Mouse (Mus musculus): Measurements from ENCODE around the gene Agfg2.

The Agfg2 gene

DNA sequence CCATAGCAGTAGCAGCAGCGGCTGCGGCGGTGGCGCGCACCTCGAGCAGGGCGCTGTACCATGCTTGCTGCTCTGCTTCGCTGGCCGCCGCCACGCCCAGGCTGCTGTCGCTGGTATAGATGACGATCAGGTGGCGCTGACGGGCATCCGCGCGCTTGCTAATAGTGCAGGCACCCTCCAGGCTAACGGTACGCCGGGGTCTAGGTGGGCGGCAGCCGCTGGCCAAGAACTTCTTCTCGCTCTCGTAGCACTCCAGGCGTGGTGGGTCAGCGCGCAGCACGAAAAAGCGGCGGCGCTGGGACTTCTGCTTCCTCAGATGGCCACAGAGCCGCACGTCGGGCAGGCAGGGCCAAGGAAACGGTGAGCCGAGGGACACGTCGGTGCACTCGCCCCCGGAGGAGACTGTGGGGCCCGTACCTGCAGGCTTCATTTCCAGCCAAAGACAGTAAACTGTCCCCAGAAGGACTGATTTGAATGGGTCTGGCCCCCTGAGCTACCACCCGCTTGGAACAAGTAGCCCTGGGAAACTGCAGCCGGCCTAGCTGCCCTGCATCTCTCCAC is 39.4 kb downstream of the Agfg2 start:
- Histone ChIP-seq H3K27me3 (ENCODE audit: insufficient read depth, low read length) (peaks cover 31% of the 10 kb centered on the region), H3K36me3 (ENCODE audit: insufficient read depth, low read length) (peaks cover 27% of the 10 kb centered on the region), H3K4me3 (replicated peaks; ENCODE audit: low read length) (peak overlapping the region; percentile 73), H3K9me3 (ENCODE audit: low read length) (no peaks in the 10 kb centered on the region), H3K4me1 (replicated peaks; ENCODE audit: low read depth, low read length) (peaks cover 96% of the 10 kb centered on the region)
- TF ChIP-seq NANOG (IDR thresholded peaks at IDR 0.05; ENCODE audit: borderline replicate concordance, low read length) (no peak), CTCF (conservative IDR thresholded peaks at IDR 0.05; ENCODE audit: low read length) (no peak), POU5F1 (IDR thresholded peaks at IDR 0.05; ENCODE audit: borderline replicate concordance, low read length) (no peak)

DNA sequence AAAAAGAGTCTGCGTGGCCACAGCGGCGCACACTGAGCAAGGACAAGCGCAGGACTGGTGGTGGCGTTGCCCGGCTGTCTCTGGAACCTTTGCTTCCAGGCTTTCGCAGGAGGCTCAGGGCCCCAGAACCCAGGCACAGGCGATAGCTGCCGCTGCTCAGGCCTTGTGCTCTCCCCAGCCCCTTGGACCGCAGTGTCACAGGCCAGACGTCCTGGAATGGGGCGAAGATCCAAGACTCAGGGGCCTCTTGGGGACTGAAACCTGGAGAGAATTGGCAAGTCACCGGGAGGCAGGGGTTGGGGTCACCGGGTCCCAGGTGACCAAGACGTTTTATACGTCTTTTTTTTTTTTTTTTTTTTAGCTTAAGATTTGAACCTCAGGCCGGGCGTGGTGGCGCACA is 40.0 kb downstream of the Agfg2 start:
- no peaks in the 10 kb centered on the region for H3K9me3 ChIP-seq (ENCODE audit: low read length)
- H3K27me3 ChIP-seq (ENCODE audit: insufficient read depth, low read length) = peaks cover 31% of the 10 kb centered on the region
- H3K4me3 ChIP-seq (replicated peaks; ENCODE audit: low read length) = peak overlapping the region; percentile 73
- peaks cover 96% of the 10 kb centered on the region for H3K4me1 ChIP-seq (replicated peaks; ENCODE audit: low read depth, low read length)
- H3K36me3 ChIP-seq (ENCODE audit: insufficient read depth, low read length) = peaks cover 34% of the 10 kb centered on the region
- TF ChIP-seq CTCF (conservative IDR thresholded peaks at IDR 0.05; ENCODE audit: low read length) = no peak
- no peak for TF ChIP-seq POU5F1 (IDR thresholded peaks at IDR 0.05; ENCODE audit: borderline replicate concordance, low read length)
- no peak for TF ChIP-seq NANOG (IDR thresholded peaks at IDR 0.05; ENCODE audit: borderline replicate concordance, low read length)

DNA sequence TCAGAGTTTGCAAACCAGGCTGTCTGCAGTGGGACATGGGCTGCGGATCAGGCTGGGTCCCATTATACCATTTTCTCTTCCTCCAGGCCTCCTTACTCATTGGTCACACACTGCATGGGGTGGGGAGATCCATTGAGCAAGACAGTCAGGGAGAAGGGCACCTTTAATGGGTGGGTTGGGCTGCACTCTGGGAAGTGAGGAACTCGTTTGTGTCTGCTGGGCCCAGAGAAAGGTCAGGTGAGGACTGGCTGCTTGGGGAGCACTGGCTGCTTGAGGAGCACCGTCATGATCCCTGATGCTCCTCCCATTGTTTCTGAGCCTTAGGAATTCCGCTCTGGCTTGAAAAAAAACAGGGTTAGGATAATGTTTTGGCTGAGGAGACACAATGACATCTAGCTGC is 41.6 kb downstream of the Agfg2 start:
- Histone ChIP-seq H3K9me3 (ENCODE audit: low read length) (no peaks in the 10 kb centered on the region), H3K4me3 (replicated peaks; ENCODE audit: low read length) (peak overlapping the region; percentile 67; the same call in 1 of the 2 replicates), H3K4me1 (replicated peaks; ENCODE audit: low read depth, low read length) (peaks cover 97% of the 10 kb centered on the region), H3K27me3 (ENCODE audit: insufficient read depth, low read length) (peaks cover 31% of the 10 kb centered on the region), H3K36me3 (ENCODE audit: insufficient read depth, low read length) (peaks cover 50% of the 10 kb centered on the region)
- TF ChIP-seq POU5F1 (IDR thresholded peaks at IDR 0.05; ENCODE audit: borderline replicate concordance, low read length) (no peak), CTCF (conservative IDR thresholded peaks at IDR 0.05; ENCODE audit: low read length) (no peak), NANOG (IDR thresholded peaks at IDR 0.05; ENCODE audit: borderline replicate concordance, low read length) (no peak)

DNA sequence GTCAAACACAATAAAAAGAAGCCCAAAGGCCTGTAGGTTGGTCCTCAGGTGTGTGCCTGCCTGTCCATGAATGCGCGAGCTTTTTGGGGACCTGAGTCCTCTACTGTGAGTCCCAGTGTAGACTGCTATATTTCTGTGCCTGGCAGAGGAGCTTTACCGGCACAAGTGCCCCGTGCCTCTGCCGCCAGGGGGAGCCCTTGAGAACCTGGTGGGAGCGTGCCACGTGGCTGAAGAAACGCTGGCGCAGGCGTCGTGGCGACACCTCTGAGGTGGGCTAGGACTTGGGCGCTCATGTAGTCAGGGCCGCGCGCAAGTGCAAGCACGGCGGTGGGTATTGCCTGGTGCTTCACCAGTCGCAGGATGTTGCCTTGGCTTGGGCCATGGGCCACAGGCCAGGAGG is 43.5 kb downstream of the Agfg2 start, which contains the start of gene Sap25:
Sap25 (plus strand) TSS at position 281 of the 400 bp plus-strand sequence.
- no peak for TF ChIP-seq POU5F1 (IDR thresholded peaks at IDR 0.05; ENCODE audit: borderline replicate concordance, low read length)
- no peak for TF ChIP-seq NANOG (IDR thresholded peaks at IDR 0.05; ENCODE audit: borderline replicate concordance, low read length)
- TF ChIP-seq CTCF (conservative IDR thresholded peaks at IDR 0.05; ENCODE audit: low read length) = peak; percentile 78
- H3K27me3 ChIP-seq (ENCODE audit: insufficient read depth, low read length) = peaks cover 27% of the 10 kb centered on the region
- peak within 1 kb of the TSS; percentile 67 for H3K4me3 ChIP-seq (replicated peaks; ENCODE audit: low read length)
- peaks cover 68% of the 10 kb centered on the region for H3K36me3 ChIP-seq (ENCODE audit: insufficient read depth, low read length)
- H3K9me3 ChIP-seq (ENCODE audit: low read length) = no peaks in the 10 kb centered on the region
- H3K4me1 ChIP-seq (replicated peaks; ENCODE audit: low read depth, low read length) = peaks cover 99% of the 10 kb centered on the region

DNA sequence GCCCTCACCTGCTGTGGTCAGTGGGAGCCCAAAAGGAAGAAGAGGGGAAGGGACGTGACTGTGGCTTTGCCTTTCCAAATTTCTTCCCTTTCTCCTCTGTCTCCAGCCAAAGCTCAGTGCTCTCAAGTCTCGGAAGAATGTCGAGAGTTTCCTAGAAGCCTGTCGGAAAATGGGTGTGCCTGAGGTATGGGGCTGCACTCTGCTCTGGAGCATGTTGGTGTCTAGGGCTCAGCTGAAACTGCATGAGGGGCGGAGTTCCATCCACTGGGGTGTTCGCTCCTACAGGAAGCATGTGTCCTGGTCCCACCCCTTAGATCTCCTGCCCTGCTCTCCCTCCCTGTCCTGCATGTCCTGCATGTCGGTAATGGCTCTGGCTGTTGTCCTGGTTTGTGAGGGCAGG is 45.1 kb downstream of the Agfg2 start:
- TF ChIP-seq POU5F1 (IDR thresholded peaks at IDR 0.05; ENCODE audit: borderline replicate concordance, low read length) = no peak
- TF ChIP-seq NANOG (IDR thresholded peaks at IDR 0.05; ENCODE audit: borderline replicate concordance, low read length) = no peak
- no peak for TF ChIP-seq CTCF (conservative IDR thresholded peaks at IDR 0.05; ENCODE audit: low read length)
- peaks cover 12% of the 10 kb centered on the region for H3K27me3 ChIP-seq (ENCODE audit: insufficient read depth, low read length)
- H3K9me3 ChIP-seq (ENCODE audit: low read length) = no peaks in the 10 kb centered on the region
- peaks cover 84% of the 10 kb centered on the region for H3K36me3 ChIP-seq (ENCODE audit: insufficient read depth, low read length)
- H3K4me1 ChIP-seq (replicated peaks; ENCODE audit: low read depth, low read length) = peaks cover 99% of the 10 kb centered on the region
- H3K4me3 ChIP-seq (replicated peaks; ENCODE audit: low read length) = peak overlapping the region; percentile 52

DNA sequence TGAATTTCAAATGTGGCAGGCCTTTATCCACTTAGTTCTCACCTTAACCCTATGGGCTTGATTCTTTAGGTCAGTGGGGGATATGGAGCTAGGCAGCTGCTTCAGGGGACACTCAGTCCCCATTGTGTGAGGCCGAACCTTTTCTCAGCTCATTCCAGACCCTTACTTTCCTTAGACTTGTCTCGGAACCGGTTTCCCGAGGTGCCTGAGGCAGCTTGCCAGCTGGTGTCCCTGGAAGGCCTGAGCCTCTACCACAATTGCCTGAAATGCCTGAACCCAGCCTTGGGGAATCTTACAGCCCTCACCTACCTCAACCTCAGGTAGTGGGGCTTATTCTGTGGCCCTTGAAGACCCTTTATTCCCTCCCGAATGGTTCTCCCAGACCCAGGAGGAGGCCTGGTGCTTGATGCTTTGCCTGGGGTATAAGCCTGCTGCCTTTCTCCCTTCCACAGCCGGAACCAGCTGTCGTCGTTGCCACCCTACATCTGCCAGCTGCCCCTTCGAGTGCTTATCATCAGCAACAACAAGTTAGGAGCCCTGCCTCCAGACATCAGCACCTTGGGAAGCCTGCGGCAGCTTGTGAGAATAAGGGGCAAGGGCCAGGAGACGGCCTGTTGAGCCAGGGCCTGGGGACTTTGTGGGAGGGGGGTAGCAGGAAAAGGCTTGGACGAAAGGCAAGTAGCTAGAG is 51.0 kb downstream of the Agfg2 start:
- Histone ChIP-seq H3K4me3 (replicated peaks; ENCODE audit: low read length) (peak overlapping the region; percentile 99), H3K27me3 (ENCODE audit: insufficient read depth, low read length) (no peaks in the 10 kb centered on the region), H3K4me1 (replicated peaks; ENCODE audit: low read depth, low read length) (peaks cover 91% of the 10 kb centered on the region), H3K9me3 (ENCODE audit: low read length) (no peaks in the 10 kb centered on the region), H3K36me3 (ENCODE audit: insufficient read depth, low read length) (peaks cover 70% of the 10 kb centered on the region)
- no peak for TF ChIP-seq POU5F1 (IDR thresholded peaks at IDR 0.05; ENCODE audit: borderline replicate concordance, low read length)
- no peak for TF ChIP-seq NANOG (IDR thresholded peaks at IDR 0.05; ENCODE audit: borderline replicate concordance, low read length)
- no peak for TF ChIP-seq CTCF (conservative IDR thresholded peaks at IDR 0.05; ENCODE audit: low read length)

DNA sequence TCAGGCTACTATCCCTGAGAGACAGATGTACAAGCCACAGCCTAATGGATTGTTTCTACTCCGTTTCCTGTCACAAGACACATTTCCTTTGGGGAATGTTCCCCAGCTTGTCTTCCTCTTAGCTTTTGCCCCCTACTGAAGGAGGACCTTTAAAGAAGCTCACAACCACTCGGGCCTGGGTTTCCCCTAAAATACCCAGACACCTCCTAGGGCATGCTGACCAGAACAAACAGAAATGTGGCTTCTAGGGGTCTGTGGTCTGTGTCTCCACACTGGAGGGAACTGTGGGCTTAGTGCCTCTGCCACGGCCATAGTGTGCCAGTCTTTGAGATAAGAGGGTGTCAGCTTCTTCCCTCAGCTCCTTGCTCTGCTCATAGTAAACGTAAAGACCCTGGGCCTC is 52.9 kb downstream of the Agfg2 start:
- peaks cover 86% of the 10 kb centered on the region for H3K4me1 ChIP-seq (replicated peaks; ENCODE audit: low read depth, low read length)
- H3K9me3 ChIP-seq (ENCODE audit: low read length) = no peaks in the 10 kb centered on the region
- peak overlapping the region; percentile 99 for H3K4me3 ChIP-seq (replicated peaks; ENCODE audit: low read length)
- H3K27me3 ChIP-seq (ENCODE audit: insufficient read depth, low read length) = no peaks in the 10 kb centered on the region
- no peak for TF ChIP-seq NANOG (IDR thresholded peaks at IDR 0.05; ENCODE audit: borderline replicate concordance, low read length)
- TF ChIP-seq POU5F1 (IDR thresholded peaks at IDR 0.05; ENCODE audit: borderline replicate concordance, low read length) = no peak
- TF ChIP-seq CTCF (conservative IDR thresholded peaks at IDR 0.05; ENCODE audit: low read length) = no peak
- peaks cover 51% of the 10 kb centered on the region for H3K36me3 ChIP-seq (ENCODE audit: insufficient read depth, low read length)

DNA sequence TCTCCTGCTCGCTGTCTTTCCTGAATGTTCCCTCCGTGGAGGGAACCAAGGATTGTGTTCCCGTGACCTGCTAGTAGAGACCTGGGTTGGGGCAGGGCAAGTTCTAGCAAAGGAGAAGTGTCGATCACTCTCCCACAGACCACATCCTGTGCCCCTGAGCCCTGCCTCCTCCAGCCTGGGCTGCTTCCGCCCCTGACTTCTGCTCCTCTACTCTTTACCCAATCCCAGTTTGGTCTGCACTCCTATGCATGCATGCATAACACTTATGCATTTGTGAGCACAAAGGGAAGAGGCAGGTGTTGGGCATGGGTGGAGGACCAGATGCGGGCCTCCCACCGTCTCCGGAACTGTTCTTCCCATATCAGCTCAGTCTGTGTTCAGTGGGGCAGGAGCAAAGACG is 53.4 kb downstream of the Agfg2 start:
- H3K9me3 ChIP-seq (ENCODE audit: low read length) = no peaks in the 10 kb centered on the region
- peak overlapping the region; percentile 99 for H3K4me3 ChIP-seq (replicated peaks; ENCODE audit: low read length)
- H3K36me3 ChIP-seq (ENCODE audit: insufficient read depth, low read length) = peaks cover 47% of the 10 kb centered on the region
- H3K27me3 ChIP-seq (ENCODE audit: insufficient read depth, low read length) = no peaks in the 10 kb centered on the region
- TF ChIP-seq NANOG (IDR thresholded peaks at IDR 0.05; ENCODE audit: borderline replicate concordance, low read length) = no peak
- TF ChIP-seq POU5F1 (IDR thresholded peaks at IDR 0.05; ENCODE audit: borderline replicate concordance, low read length) = peak; percentile 77; the same call in 1 of the 2 replicates
- TF ChIP-seq CTCF (conservative IDR thresholded peaks at IDR 0.05; ENCODE audit: low read length) = no peak
- H3K4me1 ChIP-seq (replicated peaks; ENCODE audit: low read depth, low read length) = peaks cover 85% of the 10 kb centered on the region
